Mouse (Mus musculus) liver, embryonic 18 days (tissue): ENCODE measurements around the gene Tmeff2. TPM values are rescaled to one million over a fixed set of nuclear protein-coding genes. Genes with fewer than 3 reads are reported as not detected.

Source experiments
- polyA plus RNA-seq: library from polyadenylated mRNA; depleted of rRNA; stranded (reverse); fragments of >200 nt; gene quantifications from 2 replicates; pipeline ENCODE4 v1.2.3, GENCODE M21; 2012; rRNA removed

Gene Tmeff2
- polyA plus RNA-seq = 0.43 and 0.52 TPM in 2 replicates

DNA sequence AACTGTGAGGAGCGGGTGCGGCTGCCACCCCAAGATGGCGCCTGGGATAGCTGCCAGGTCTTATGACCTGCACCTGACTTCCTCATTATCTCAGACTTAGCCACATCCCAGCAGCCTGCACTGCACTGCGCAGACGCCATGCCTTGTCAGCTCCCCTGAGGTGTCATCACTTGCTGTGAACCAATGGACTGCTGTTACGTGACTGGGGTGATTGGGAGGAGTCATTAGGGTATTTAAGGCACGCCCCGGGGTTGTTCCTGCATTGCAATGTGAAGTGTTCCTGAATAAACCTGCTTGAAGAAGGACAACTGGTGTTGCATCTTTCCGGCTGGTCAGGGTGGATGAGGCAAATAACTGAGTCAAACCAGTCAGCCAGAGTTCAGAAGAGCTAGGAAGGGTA is at the start of gene Tmeff2:
TSS of gene Tmeff2 (plus strand) at position 262 of the 400 bp plus-strand sequence.

